Mouse (Mus musculus) embryo, embryonic 11.5 days (tissue): ENCODE measurements around the gene Rere.
"Not testable (repeated sequence)": the region's sequence is repeated elsewhere in the genome, so short reads cannot be mapped to it uniquely, and the experiment has no call there.

Experiments used
- DNase-seq: peaks from one replicate; pipeline ENCODE4 v3.0.0-alpha.2; 2012; ENCODE audit warnings: low read depth, low spot score

Rere gene

GRCm38 (mm10) chr4:150283335-150283638 lies 1.8 kb downstream of the Rere start:
- DNase-seq, result no peak

DNA sequence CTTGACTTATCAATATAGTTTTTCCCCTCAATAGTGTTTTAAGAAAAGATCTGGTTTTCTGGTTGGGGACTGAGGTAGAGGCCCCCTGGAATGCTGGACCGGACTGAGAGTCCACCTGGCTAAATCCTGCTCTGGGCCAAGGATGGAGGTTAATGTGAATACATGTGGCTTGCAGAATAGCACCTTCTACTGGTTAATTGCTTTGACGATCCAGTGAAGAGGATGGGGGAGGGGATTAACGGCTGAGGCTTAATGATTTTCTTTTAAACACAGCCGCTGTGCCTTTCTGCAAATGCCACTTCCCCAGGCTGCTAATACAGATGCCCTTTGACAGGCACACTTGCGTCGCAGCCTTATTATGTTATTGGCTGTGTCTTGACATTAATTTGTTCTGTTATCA lies 2.5 kb downstream of the Rere start:
- no peak for DNase-seq

GRCm38 (mm10) chr4:150286980-150287379 lies 5.5 kb downstream of the Rere start:
- DNase-seq, result no peak

- DNase-seq, result not testable (repeated sequence)
Measured at GRCm38 (mm10) chr4:150287463-150287862, 6.0 kb downstream of the Rere start.

DNA sequence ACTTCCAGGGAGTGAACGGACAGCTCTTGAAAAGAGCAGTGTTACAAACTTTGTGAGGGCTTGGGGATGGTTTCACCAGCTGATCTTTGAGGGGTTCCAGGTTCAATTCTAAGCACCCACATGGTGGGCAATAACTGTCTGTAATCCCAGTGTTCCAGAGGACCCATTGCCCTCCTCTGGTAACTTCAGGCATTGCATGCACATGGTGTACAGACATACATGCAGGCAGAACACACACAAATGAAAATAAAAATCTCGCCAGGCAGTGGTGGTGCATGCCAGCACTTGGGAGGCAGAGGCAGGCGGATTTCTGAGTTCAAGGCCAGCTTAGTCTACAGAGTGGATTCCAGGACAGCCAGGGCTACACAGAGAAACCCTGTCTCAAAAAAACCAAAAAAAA lies 10.5 kb downstream of the Rere start:
- DNase-seq, result no peak

GRCm38 (mm10) chr4:150294870-150295269 lies 13.4 kb downstream of the Rere start:
- DNase-seq, result no peak

GRCm38 (mm10) chr4:150295966-150296365 lies 14.5 kb downstream of the Rere start:
- DNase-seq, result no peak

DNA sequence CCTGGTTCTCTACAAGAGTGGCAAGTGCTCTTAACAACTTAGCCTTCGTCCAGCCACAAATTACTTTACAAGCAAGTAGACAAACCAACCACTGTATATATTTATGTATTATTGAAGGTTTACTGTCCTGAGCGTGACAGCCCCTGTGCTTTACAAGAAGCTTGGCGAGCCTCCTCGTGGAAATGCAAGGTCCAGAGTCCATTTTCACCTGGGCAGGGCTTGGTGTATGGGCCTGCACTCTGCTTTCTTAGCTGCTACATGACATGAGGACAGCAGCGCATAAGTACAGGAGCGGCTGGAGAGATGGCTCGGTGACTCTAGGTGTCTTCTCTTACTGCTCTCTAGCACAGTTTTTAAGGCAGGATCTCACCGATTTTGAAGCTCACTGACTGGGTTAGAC lies 21.3 kb downstream of the Rere start:
- no peak for DNase-seq

DNA sequence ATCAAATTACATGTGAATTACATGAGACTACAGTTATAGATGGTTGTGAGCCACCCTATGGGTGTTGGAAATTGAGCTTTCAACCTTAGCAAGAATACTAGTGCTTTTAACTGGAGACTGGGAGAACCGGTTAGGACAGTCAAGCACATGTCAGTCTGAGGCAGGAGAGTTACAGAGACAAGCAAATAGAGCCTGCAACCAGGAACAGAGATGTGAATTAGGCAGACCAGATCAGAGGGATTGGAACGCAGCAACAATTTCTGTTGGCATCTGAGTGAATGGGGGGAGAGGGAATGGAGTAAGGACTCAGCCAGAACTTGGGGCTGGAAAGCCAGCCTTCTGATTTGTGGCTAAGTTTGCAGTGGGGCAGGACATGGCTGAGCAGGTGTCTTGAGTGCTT lies 25.3 kb downstream of the Rere start:
- DNase-seq, result no peak

DNA sequence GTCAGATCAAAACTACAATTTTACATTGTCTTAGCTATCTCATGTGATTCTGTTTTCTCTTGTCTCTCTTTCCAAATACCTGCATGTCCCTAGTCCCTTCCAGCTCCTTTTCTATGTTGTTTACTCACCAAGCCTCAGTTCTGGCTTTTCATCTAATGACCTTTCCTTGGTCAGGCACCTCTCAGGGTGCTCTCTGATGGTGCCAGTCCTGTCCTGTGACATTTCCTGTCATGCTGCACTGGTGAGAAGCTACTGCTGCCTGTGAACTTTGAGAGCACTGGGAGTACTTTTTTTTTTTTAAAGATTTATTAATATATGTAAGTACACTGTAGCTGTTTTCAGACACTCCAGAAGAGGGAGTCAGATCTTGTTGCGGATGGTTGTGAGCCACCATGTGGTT lies 25.8 kb downstream of the Rere start:
- no peak for DNase-seq

GRCm38 (mm10) chr4:150311431-150311830 lies 30.0 kb downstream of the Rere start:
- no peak for DNase-seq

- no peak for DNase-seq
Measured at GRCm38 (mm10) chr4:150312646-150313045, 31.2 kb downstream of the Rere start.

DNA sequence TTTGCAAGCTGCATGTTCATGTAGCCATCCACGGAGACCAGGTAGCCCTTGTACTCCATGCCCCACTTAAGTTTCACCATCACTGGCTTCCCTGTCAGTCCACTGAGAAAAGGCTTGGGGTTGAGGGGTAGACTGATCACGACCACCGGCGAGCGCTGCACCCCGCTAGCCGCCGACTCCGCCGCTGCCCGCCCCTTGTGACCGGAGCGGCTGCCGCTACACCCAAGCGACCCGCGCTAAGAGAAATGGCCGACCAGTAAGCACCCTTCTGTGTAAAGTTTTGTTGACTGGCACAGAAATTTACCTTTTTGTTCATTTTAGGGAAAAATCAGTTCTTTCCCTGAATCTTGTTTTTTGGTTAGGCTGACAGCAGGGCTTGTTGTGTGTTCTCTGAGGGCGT lies 33.9 kb downstream of the Rere start:
- DNase-seq, result peak; percentile 29

DNA sequence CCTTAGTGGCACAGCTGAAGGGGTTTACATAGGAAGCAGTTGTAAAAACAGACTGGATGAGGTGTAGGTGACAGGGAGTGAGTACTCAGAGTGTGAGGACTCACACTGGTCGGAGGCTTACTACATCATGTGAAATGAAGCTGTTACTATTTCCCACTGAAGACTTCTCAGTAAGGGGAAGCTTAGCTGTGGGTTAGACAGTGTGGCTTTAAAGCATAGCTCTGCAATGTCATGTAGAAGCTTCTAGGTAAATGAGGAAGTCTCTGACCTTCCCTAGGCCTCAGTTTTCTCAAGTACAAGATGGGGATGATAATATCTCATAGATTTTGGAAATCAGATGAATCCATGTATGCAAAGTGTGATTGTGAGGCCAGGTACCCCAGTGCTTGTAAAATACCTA lies 35.1 kb downstream of the Rere start:
- no peak for DNase-seq

GRCm38 (mm10) chr4:150325046-150325801 lies 43.8 kb downstream of the Rere start:
- DNase-seq, result no peak

DNA sequence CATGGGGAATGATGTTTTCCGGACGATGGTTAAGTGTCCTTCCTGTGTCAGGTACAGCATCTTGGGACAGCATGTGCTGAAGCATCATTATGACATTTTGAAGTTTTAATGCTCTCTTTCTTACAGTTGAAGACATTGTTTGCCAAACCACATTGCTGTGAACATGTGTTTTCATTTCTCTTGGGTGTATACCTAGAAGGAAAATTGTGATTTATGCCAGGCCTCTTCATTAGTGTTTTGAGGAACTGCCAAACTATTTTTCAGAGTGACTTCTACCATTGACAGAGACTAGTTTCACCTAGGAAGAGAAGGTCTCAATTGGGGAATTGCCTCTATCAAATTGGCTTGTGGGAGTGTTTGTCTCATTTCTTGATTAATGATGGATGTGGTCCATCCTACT lies 44.6 kb downstream of the Rere start:
- no peak for DNase-seq

DNA sequence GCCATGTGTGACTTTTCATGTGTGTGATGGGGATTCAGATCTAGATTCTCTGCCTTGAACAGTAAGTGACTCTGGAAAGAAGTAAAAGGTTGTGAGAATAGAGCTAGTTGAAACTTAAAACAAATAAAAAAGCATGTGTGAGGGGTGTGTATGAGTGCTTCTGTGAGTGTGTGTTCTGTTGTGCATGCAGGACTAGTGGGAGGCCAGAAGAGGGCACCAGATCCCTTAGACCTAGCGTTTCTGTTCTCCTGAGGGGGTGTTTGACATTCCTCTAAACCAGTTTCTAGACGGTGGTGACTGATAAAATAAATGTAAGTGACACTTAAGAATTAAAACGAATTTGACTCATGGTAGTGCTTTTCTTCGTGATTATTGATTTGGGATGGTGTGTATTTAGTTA lies 46.0 kb downstream of the Rere start:
- no peak for DNase-seq

DNA sequence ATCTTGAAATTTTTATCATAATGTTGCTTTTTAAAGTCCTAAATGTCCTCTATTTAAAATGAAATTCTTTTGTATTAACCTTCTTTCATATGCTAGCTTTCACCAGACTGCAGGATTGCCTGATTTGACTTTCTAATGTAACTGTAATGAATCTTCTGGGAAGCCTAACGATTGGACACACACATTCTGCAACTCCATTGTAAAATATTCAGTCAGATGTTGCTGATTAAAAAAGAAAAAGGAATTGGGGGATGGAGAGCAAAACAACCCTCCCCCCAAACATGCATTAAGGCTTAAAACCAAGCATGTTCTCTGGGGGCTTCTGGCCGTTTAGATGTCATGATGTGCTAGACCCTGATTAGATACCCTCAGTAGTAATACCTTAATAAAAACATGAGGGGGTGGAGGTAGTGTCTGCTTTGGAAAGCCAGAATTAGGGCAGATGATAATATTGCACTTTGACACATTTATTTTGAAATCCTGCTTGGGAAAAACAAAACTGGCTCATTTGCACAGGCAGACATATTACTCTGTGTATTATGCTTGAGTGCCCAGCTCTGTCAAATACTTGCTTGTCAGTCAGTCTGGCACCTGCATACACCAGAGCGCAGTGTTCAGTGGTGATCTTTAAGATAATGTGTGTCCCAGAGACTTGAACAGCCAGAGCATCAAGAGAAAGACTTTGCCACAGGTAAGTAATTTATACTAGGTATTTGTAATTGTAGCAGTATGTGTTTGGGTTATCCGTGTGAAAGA lies 52.7 kb downstream of the Rere start:
- no peak for DNase-seq

GRCm38 (mm10) chr4:150337260-150337659 lies 55.8 kb downstream of the Rere start:
- DNase-seq, result no peak

GRCm38 (mm10) chr4:150338906-150339650 lies 57.6 kb downstream of the Rere start:
- no peak for DNase-seq

- no peak for DNase-seq
Measured at GRCm38 (mm10) chr4:150340796-150341525, 59.5 kb downstream of the Rere start.

DNA sequence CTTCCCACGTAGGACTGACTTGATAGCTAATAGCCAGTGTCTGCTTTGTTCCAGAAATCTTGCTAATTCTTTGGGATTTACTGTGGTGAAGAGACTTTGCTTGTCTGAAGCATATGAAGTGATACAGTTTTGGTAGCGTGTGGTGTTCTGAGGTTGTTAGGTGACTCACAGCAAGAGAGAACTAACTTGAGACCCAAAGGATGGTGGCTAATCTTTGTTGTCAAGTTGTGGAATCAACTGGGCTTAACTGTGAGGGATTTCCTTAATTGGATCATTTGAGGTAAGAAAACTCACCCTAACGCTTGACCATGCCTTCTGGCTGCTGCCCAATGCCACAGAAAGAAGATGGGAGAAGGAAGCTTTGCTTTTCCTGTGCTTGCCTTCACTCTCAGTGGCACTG lies 63.1 kb downstream of the Rere start:
- no peak for DNase-seq
